Mouse (Mus musculus) c-Kit-positive CD71-positive TER-119-negative erythroid progenitor cells, embryonic 14.5 days (primary cell): ENCODE measurements around the gene Ypel3.
"Not testable (repeated sequence)": the region's sequence is repeated elsewhere in the genome, so short reads cannot be mapped to it uniquely, and the experiment has no call there.

Experiments
- DNase-seq: peaks from one replicate; pipeline ENCODE4 v3.0.0-alpha.2; 2013; ENCODE audit warnings: low read depth

The Ypel3 gene

DNA sequence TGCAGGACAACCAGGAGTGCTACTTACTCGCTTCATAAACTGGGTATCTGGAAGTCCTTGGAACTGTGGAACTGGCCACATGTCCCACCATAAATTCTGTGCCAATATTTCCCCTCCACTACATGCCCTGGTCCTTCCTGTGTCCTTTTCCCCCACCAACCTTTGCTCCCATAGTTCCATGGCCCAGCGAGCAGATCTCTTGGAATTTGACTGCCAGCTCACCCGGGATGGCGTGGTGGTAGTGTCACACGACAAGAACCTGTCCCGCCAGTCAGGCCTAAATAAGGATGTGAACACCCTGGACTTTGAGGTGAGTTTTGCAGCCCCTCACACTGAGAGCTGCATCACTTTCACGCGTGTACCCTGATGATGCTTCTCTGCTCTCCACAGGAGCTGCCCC, 9.8 kb upstream of the Ypel3 start:
- no peak for DNase-seq

- DNase-seq: no peak
Measured at GRCm38 (mm10) chr7:126770784-126771183, 6.0 kb upstream of the Ypel3 start.

DNA sequence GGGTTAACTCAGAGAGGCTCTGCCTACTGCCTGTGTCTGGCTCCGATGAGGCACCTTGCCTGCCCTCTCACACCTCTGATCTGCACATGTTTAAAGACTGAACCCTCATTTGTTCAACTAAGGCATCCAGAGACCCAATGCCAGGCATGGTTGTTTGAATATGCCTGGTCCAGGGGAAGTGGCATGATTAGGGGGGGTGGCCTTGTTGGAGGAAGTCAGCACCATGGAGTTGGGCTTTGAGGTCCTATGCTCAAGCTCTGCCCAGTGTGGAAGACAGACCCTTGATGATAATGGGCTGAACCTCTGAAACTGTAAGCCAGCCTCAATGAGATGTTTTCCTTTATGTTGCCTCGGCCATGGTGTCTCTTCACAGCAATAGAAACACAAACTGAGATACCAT, 3.4 kb upstream of the Ypel3 start:
- no peak for DNase-seq

DNA sequence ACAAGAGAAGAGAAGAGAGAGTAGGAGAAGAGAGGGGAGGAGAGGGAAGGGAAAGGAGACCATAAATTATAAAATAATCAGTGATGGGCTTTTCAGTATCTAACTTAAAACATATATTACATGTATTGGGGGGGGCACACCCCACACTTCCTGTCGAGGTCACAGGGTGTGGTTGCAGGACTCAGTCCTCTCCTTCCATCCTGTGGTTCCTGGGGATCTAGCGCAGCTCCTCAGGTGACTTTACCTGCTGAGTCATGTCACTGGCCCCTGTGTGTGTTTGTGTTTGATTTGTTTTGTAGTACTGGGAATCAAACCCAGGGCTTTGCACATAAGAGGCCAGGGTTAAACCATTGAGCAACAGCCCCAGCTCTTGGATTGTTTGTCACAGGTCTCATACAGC, 2.3 kb upstream of the Ypel3 start:
- DNase-seq: no peak

- no peak for DNase-seq
Measured at GRCm38 (mm10) chr7:126775185-126775977, 1.4 kb upstream of the Ypel3 start.

DNA sequence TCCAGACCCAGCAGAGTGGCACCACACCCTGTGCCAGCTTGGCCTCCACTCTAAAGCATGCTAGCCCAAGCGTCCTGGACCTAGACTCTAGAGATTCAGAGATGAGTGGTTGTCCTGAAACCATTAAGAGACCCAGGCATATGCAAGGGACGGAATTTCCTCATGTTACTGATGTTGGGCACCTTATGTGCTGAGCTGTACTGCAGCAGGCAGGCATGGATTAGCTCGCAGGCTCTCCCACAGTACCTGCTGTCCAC, 849 bp upstream of the Ypel3 start:
- no peak for DNase-seq

- DNase-seq: no peak
Measured at GRCm38 (mm10) chr7:126777476-126777875, 721 bp downstream of the Ypel3 start.

- no peak for DNase-seq
Measured at GRCm38 (mm10) chr7:126778147-126778546, 1.4 kb downstream of the Ypel3 start.

- DNase-seq: not testable (repeated sequence)
Measured at GRCm38 (mm10) chr7:126779101-126779500, 2.3 kb downstream of the Ypel3 start.

DNA sequence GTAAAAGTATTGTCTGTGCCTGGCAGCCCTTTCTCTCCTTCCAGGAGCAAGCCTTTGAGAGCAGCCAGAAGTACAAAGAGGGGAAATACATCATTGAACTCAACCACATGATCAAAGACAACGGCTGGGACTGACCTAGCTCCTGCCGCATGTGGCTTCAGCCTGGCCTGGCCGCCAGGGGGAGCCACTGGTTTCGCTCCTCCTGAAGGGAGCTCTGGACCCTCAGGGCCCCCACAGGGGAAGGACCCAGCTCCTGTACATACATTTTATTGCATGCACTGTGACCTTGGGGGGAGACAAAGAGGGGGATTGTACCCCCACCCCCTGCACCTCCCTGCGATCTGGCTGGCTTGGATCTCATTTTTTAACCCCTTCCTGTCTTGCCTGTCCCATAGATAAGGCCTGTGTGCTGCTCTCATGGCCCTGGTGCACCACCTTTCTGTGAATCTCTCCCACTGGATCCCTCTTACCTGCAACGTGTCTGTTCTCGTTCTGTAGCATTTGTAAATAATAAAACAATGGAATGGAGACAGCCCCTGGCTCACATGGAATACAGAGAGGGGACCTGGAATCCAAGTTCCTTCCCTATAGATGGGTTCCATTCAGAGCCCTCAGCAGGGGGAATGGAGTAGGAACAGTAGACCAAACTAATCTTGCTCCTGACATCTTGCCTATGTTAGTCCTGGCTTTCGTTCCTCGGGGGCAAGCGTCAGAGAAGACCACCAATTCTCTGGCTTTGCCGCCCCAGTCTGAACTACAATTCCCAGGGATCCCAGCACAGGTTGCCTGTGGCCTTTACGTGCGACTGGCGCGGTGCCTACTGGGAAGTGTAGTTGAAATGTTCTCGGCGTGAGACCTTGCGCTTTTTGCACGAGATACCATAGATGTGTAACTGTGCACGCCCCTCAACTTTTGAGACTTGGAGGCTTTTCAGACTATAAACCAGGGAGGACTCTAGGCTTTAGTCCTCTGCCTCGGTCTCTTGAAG, 3.5 kb downstream of the Ypel3 start:
- DNase-seq: peak; percentile 82

- no peak for DNase-seq
Measured at GRCm38 (mm10) chr7:126780971-126781635, 4.3 kb downstream of the Ypel3 start, which contains the start of gene Tbx6. TSS of gene Tbx6 (plus strand) at chr7:126781483.

DNA sequence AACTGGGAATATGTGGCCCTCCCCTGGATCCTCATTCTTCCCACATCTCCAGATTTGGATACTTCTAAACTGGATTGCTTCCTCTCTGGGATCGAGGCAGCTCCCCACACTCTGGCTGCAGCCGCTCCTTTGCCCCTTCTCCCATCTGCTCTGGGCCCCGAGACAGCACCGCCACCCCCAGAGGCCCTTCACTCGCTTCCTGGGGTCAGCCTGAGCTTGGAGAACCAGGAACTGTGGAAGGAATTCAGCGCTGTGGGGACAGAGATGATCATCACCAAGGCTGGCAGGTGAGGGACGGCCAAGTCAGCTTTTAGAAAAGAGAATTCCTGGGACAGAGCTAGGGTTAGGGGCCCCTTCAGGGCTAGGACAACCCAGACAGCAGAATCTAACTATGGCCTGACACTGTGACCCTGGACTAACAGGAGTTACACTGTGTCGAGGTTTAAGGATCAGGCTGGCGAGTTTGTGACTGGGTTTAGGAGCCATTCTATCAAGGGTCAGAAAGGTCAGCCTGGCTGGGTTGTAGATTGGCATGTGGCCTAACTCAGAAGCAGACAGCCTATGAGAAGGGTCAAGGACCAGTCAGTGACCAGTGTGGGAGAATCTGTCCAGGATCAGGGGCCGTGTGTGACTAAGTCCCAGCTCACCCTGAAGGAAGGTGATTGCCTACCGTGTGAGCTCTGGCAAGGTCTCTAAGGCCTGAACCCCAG, 5.1 kb downstream of the Ypel3 start:
- no peak for DNase-seq

- no peak for DNase-seq
Measured at GRCm38 (mm10) chr7:126782693-126783092, 5.9 kb downstream of the Ypel3 start.

- no peak for DNase-seq
Measured at GRCm38 (mm10) chr7:126784469-126784868, 7.7 kb downstream of the Ypel3 start.

GRCm38 (mm10) chr7:126785056-126785455, 8.3 kb downstream of the Ypel3 start:
- no peak for DNase-seq

- DNase-seq: no peak
Measured at GRCm38 (mm10) chr7:126786142-126786541, 9.4 kb downstream of the Ypel3 start.

- no peak for DNase-seq
Measured at GRCm38 (mm10) chr7:126789141-126789540, 12.4 kb downstream of the Ypel3 start.

DNA sequence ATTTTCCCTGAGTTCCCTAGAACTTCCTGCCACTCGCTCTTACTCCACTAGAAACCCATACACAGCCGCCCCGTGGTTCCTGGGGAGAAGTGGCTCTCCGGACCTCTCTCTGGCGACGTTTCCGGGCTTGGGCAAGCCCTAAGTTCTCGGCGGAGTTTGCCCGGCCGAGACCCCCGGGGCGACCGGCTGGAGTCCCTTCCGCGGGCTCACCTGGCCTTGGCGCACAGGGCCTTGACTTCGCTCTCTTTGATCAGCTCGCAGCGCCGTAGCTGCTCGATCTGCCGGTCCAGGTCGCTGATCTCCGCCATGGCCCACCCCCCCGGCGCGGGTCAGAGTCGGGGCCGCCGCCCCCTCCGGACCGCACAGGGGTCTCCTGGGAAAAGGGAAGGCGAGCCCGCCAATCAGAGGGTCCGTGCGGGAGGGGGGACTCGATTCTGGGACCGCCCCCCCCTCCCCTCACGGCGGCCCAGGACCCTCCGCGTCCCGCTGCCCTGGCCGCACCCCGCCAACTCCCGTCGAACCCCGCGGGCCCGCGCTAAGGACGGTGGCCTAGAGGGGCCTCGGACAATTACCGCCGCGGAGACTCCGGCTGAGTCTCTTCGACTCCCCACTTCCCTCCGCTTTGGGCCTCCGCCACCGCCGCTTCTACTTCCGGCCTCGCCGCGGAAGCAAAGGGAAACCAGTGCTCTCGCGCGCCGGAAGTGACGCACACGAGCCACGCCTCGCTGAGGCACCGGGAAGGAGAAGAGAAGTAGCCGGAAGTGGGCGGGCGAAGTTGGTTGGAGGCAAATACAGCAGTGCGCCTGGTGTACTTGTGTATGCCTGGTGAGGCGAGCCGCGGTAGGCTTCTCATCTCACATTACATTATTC, 15.3 kb downstream of the Ypel3 start, which contains the start of gene Ppp4c:
Ppp4c (minus strand) TSS at position 646 of the 870 bp plus-strand sequence.
- peak; percentile 96 for DNase-seq

DNA sequence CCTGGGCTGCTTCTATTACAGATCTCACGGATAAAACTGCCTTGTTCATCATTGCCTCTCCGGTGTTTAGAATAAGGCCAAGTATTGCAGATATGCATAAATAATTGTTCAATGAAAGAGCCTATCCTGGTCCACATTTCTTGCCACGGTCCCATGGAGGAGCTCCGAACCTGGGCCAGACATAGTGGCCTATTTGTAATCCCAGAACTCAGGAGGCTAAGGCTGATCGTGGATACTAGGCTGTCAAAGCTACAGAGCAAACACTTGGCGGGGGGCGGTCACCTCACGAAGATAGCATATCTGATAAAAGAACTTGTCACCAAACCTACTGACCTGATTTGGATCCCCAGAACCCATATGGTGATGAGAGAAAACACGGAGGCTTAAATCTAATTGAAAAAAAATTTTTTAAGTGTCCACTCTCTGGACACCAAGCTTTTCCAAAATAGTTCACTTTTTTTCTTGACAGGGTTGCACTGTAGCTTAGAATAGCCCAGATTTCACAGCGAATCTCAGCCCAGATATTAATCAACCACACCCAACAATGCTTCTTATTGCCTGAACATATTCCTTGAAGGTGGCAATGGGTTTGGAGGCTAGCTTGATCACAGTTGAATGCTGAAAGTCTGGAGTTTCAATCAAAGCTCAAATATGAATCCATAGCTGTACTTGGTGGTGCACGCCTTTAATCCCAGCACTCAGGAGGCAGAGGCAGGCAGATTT, 16.1 kb downstream of the Ypel3 start:
- DNase-seq: no peak
